Mouse (Mus musculus) brain, embryonic 14.5 days (tissue): ENCODE measurements at regions not wholly inside any gene's neighbourhood (a gene's known extent, or its start where the extent isn't known, plus 50 kb on each side); places are given as distances from the start of the nearest gene placed in this dataset.

Source experiments
- DNase-seq: peaks from one replicate; pipeline ENCODE4 v3.0.0-alpha.2; 2011; ENCODE audit warnings: low read depth
- CTCF ChIP-seq: fragments of 200-500 bp; IDR thresholded peaks from 2 replicates; pipeline ENCODE4 v1.5.1; 2012; ENCODE audit warnings: inconsistent platforms, mild to moderate bottlenecking, moderate library complexity, borderline replicate concordance; ENCODE audit not compliant: insufficient read depth, insufficient read length; ENCODE audit errors: extremely low read depth
- POLR2A ChIP-seq: fragments of 200-500 bp; IDR thresholded peaks from 2 replicates; pipeline ENCODE4 v1.6.1; 2012; ENCODE audit warnings: mild to moderate bottlenecking, inconsistent platforms, borderline replicate concordance; ENCODE audit not compliant: poor library complexity, insufficient read depth, insufficient read length, severe bottlenecking; ENCODE audit errors: extremely low read depth

DNA sequence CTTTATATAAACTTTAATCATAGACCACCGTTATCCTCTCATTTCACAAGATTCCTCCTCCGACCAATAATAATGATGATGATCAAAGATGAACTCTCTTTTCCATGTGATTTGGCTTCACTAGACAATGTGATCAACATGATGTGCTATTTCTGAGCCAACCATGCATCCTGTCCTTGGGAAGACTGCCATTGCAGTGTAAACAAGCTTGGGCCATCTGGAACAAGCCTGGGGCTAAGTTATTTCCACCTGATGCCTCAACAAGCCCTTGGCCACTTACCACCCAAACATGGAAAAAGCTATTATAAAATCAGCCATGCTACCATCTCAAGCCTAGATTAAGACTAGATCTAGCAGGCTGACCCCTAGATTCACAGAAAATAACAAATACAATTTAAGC is 542.9 kb downstream of the Gm9195 start:
- DNase-seq: peak; percentile 50
- TF ChIP-seq CTCF (no peak), POLR2A (no peak)

- TF ChIP-seq POLR2A: no peak
- DNase-seq: no peak
Measured at GRCm38 (mm10) chr14:71937157-71937485, 554.5 kb downstream of the Gm9195 start.

DNA sequence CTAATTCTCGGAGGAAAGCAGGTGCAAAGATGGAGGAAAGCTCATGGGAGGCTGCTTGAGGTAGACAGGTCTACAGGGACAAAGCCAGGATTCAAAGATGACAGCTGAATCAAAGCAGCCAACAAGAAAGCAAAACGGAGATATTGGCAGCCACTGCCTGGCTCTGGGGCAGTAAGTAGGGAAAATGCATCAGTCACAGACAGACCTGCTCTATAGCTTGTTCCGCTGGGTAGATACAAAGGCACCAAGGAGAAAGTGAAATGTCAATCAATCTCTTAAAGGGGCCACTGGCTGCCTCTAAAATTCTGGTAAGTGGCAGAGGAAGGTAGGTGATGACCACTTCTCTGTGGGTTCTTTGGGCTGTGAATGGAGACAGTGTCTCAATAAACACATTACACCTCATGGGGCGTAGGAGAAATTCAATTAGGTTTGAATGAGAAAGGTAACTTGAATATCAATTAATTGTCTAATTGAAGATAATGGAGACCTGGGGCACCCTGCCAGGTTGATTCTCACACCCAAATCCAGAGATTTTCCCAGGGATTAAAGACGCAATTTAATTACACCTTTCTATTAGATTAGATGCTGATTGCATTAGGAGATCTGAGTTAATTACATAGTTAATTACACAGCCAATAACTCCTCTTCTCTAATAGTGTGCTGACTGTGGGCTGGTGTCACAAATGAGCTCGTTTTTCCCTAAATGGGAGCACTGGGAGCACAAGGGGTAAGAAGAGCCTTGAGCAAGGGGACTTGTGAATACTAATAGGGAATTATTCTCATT is 555.1 kb downstream of the Gm9195 start:
- DNase-seq: peak; percentile 71
- TF ChIP-seq POLR2A: no peak
- no peak for TF ChIP-seq CTCF

DNA sequence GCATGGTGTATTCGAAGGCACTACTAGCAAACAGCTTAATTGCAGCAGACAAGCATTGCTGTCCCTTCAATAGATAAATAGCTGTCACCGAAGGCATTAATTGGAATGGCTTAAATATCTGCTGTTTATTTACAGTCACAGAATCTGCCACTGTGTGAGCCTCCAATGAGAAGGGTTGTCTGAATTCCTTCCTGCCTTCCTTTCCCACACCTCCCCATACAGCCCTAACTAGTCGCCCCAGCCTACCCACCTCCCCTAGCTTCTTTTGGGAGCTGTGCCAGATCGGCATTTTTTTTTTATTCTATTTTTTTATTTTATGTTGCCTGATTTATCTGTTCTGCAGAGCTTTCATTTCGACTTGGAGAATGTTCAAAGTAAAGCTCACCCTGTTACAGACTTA is 575.7 kb downstream of the Gm9195 start:
- DNase-seq: peak; percentile 25
- no peak for TF ChIP-seq CTCF
- no peak for TF ChIP-seq POLR2A

GRCm38 (mm10) chr14:71910936-71911335 is 580.7 kb downstream of the Gm9195 start:
- TF ChIP-seq POLR2A: no peak

DNA sequence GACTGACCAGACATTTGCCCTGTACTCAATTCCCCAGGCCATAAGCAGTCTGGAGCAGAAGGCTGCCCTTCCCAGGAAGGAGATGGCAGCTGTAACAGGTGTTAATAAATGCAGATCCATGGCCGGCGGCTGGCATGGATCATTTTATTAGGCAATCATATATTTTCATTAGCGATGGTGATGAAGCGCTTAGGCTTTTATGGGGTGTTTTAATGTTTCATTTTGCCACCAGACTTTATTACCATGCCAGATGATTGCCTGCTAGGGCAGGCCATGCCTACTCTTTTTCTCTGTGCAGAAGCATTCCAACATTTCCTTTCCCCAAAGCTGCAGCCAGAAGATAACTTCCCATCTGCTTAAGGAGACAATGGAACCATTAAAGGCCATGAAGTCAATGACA is 596.2 kb downstream of the Gm9195 start:
- DNase-seq: no peak
- TF ChIP-seq CTCF (no peak), POLR2A (no peak)

More at GRCm38 (mm10) chr14:71910936-71911335, 580.7 kb downstream of the Gm9195 start:
- no peak for DNase-seq

DNA sequence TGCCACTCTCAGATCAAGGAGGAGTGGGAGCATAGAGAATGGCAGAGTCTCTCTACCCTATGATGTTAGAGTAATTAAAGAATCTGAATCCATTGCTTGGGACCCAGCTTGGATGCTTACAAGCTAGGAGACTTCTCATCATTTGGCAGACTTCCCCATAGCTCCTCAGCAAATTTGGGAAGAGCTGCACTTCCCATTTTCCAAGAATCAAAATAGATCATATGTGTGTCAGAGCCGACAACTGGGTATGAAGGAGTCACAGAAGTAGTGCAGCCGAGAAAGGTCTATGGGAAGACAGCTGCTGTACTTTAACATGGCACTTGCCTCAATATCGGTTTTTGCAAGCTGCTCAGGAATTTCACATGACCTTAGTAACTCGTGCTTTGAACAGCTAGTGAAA is 596.8 kb downstream of the Gm9195 start:
- TF ChIP-seq CTCF (no peak), POLR2A (no peak)
- no peak for DNase-seq

DNA sequence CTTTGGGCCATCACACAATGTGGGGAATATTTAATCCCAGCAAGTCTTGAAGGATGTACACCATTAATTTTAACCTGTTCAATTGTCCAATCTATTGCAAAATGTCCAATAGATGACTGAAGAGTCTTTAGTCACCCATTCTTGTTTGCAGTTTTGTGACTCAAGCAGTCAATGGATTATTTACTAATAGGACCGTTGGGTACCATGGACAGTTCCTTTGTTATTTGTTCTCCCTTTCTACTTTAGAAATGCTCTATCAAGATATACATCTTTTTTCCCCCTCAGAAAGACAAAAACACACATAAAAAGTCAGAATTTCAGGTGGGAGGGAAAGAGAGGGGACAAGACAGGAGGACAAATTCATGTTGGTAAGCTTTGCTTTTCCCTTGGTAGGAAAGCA is 598.3 kb downstream of the Gm9195 start:
- TF ChIP-seq POLR2A (no peak), CTCF (no peak)
- no peak for DNase-seq

GRCm38 (mm10) chr14:71891667-71892066 is 600.0 kb downstream of the Gm9195 start:
- DNase-seq: no peak
- TF ChIP-seq POLR2A: no peak
- TF ChIP-seq CTCF: no peak

DNA sequence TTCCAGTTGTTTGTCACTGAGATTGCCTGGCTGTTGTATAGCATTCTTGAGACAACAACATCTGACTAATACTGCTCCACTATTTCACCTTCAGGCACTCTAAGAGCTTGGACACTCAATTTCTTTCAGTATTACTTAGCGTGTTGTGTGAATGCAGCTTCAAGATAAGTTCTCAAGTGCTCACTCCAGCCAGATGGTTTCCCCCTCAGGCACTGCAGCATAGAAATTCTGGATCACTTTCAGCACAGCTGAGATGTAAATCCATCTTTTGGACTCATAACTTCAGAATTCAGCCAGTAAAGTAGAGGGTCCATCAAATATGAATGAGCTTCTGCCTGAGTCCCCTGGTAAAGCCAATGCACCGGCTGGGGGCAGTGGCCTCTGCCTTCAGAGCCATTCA is 608.8 kb downstream of the Gm9195 start:
- TF ChIP-seq CTCF: no peak
- TF ChIP-seq POLR2A: no peak
- DNase-seq: no peak

DNA sequence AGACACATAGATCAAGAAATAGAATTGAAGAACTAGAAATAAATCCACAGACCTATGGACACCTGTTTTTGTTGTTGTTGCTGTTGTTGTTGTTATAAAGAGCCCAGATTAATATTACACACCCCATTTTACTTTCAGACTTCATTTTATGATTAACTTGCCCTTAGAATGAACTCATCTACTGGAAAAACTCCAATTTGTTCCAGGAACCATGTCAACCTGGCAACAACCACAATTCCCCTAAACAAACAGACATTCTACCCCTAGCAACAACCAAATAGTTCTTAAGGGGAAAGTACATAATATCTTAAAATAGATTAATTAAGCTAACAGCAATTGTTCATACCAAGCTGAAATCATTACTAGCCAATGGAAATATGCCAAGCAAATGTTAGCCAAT is 646.1 kb downstream of the Gm9195 start:
- TF ChIP-seq POLR2A (no peak), CTCF (no peak)
- no peak for DNase-seq

DNA sequence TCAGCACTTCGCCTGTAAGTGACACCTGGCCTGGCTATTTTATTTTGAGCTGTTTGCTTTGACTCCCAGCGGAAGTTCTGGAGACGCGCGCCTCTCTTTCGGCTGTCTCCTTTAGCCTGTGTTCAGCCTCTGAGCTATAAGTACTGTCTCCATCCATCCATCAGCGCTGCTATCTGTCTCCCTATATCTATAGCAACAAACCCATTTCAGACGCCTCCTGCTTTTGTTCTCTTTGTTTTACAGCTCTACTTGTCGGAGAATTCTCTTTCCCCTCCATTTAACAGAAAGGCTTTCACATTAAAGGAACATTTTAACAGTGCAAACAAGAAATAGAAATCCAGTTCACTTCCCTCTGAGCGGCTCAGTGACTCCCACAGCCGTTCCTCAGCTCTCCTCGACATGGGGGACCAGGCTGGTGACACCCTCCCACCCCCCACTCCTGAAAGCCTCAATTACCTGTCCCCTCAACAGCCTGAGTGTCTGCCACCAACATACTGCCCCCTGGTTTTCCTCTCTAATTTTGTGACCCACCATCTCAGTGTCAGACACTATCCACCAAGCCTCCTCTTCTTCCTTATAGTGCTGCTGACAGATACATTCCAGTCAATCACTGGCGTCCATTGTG is 682.7 kb downstream of the Gm9195 start:
- TF ChIP-seq POLR2A (no peak), CTCF (no peak)
- DNase-seq: peak; percentile 47
